Mouse (Mus musculus): Measurements from ENCODE around the gene Mrtfa.

- no peak for TF ChIP-seq CTCF (IDR thresholded peaks at IDR 0.05; ENCODE audit: low read depth)
- no peak for TF ChIP-seq EP300 (IDR thresholded peaks at IDR 0.05; ENCODE audit: low read depth)
Measured at GRCm38 (mm10) chr15:81229791-81230190, 39.2 kb upstream of the Mrtfa start.

Measured in liver, embryonic 14.5 days (tissue).